Mouse (Mus musculus): ENCODE results near the gene Tet2.

The Tet2 gene

DNA sequence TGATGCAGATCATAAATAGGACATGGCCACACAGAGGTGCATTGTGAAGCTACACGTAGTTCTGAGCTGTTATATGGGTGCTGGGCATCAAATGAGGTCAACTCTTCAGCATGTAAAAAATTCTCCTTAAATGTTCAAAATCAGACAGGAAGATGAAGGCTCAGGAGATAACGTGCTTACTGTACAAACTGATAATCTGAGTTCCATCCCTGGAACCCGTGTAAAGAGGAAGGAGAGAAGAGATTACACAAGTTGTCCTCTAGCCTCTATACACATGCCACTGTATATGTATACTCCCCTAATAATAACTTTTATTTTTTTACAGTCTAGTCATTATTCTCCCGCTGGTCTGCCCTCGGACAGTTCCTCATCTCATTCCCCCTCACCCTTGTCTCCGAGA, 21.7 kb downstream of the Tet2 start:
- in situ Hi-C loops (cut with MboI; ENCODE audit: low sequenced_read_pairs) = no loop called here

DNA sequence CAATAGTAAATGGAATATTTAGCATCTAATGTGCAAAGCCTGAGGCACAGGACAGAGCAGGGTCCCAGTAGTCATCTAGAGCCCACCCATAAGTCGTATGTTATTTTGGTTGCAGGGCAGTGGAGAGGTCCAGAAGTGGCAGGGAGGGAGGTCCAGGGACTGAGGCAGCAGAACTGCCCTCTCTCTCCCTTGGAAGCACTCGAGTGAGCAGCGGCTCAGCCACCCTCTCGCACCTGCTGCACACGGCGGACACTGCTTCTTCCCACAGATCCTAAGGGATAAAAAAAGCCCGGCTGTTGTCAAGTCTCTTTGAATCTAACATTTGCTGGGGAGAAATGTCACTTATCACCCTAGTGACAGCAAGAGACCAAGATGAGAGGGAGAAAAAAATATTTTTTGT, 22.6 kb downstream of the Tet2 start:
- in situ Hi-C loops (cut with MboI; ENCODE audit: low sequenced_read_pairs) = no loop called here

DNA sequence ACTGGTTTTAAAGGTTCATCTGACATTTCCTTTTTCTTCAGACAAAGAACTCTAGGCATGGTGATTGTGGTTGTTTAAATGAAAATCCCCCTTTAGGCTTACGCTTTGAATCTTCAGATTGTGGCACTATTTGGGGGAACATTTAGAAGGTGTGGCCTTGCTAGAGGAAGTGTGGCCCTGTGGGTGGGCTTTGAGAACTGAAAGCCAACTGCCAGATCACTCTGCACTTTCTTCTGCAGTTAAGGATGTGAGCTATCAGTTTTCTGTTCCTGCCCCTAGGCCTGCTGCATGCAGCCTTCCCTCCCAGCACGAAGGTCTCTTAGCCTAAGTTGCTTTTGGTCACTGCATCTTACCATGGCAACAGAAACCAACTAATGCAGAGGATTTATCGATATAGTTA, 26.1 kb downstream of the Tet2 start:
- in situ Hi-C loops (cut with MboI; ENCODE audit: low sequenced_read_pairs) = no loop called here

DNA sequence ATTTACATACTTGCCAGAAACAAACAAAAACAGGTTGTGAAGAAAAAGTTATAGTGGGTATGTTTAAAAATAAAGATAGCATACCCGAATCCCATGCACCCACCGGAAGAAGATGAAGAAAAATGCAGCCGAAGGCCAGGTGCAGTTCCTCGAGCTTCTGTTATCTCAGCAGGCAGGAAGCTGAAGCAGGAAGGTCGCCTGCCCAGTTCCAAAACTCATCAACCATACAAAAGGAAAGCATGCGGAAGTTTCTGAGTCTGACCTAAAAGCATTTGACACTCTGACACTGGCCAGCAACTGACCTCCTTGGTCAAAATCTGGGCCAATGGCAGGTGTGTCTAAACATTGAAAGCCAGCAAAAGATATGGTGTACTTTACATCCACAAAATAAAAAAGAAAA, 26.8 kb downstream of the Tet2 start:
- in situ Hi-C loops (cut with MboI; ENCODE audit: low sequenced_read_pairs) = no loop called here

DNA sequence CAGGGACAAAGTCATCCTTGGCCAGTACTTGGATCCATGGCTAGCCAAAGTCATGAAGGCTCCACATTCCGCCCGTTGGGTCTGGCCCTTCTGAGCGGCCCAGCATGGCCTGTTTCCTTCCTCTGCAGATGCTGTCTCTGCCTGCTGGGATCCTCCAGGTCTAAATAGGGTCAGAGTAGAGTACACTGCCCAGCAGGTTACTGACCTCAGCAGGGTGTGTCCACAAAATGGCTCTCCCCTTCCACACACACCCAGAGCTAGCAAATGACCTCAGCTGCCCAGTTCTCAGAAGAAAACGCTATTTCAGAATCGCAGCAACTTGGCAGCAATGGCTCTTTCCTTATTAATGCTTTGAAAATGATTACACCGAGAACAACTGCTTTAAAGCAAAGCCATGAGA, 27.5 kb downstream of the Tet2 start:
- in situ Hi-C loops (cut with MboI; ENCODE audit: low sequenced_read_pairs) = no loop called here

DNA sequence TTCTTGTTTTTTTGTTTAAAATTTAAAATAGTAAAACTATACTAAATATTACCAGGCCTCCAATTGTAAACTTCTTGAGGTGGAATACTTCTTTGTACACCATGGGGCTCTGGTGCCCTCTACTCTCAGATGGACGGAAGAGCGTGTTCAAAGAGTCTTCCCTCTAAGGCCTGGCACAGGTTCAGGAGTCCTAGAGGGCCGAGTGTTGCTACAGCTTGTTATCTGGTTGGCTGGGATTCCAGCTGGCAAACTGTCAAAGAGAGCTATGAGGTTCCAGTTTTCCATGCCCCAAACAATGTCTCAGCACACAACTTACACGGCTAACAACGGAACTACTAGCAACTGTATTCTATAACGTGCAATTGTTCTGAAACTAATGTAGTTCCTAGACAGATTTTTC, 28.8 kb downstream of the Tet2 start:
- in situ Hi-C loops (cut with MboI; ENCODE audit: low sequenced_read_pairs) = no loop called here

DNA sequence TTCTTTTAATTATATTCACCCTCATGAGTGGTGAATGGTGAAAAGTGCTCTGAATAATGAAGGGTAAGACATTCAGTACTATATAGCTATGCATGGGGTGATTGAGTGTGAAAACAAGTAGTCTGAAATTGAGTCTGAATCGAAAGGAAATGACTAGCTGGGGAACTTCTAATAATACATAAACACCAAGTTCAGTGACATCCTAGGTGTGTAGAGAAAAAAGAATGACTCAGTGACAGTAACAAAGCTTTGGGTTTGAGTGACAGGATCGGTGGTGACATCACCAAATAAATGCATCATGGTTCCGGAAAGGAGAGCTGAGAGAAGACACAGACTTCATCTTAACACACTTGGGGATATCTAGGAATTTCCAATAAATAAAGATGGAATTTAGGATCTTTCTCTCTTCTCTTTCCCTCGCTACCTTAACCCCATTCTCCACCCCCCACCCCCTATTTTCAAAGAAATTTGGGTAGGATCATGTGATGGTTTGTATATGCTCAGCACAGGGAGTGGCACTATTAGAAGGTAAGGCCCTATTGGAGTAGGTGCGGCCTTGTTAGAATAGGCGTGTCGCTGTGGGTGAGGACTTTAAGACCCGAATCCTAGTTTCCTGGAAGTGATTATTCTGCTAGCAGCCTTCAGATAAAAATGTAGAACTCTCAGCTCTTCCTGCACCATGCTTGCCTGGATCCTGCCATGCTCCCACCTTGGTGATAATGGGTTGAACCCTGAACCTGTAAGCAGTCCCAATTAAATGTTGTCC, 29.6 kb downstream of the Tet2 start:
- in situ Hi-C loops (cut with MboI; ENCODE audit: low sequenced_read_pairs) = no loop called here

DNA sequence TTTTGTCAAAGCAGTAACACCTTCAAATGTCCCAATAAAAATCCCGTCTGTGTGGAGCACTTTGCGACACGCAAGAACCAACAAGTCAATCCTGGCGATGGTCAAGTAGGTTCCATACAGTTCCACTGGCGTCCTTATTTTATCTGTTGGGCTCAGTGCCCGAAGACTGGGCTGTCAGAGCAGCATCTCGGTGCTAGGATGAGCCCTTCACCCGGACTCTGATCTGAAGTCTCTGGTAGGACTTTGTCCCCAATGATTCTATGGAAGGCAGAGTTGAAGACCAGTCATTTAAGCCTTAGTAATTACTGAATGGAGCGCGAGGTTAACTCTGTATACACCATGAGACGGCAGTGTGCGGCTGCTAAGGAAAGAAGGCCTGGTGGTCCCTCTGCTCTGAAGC, 30.6 kb downstream of the Tet2 start:
- in situ Hi-C loops (cut with MboI; ENCODE audit: low sequenced_read_pairs) = no loop called here

DNA sequence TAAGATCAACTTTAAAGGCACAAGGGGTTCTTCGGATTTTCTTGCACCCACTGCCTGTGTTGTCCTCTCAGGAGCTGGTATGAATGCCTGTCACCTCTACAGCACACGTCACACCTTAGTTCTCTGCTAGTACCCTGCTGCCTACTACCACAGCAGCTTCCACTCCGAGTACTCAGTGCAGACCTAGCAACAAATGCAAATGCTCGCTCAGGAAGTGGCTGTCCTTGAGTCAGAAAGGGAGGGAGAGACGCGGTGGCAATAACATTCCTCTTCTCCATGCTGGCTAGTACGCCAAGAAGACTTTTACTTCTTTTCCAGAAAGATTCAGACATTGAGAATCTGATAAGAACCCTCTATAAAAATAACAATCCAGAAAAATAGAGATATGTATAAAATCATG, 31.5 kb downstream of the Tet2 start:
- in situ Hi-C loops (cut with MboI; ENCODE audit: low sequenced_read_pairs) = no loop called here

DNA sequence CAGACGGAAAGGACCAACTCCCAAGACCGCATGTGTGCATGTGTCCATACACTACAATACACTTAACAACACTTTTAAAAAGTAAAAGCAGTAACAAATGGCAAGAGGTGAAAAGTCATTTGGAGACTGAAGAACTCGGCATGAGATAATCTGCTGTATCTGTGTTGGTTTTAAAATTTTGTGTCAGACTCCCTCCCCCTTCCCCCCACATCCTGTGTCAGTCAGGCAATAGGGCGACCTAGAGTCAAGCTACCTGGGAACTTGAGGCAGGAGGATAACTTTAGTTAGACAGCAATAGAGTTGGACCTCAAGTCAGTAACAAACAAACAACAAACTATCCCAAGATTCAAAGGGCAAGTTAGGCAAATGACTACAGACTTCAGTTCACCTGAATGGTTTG, 34.6 kb downstream of the Tet2 start:
- in situ Hi-C loops (cut with MboI; ENCODE audit: low sequenced_read_pairs) = no loop called here

DNA sequence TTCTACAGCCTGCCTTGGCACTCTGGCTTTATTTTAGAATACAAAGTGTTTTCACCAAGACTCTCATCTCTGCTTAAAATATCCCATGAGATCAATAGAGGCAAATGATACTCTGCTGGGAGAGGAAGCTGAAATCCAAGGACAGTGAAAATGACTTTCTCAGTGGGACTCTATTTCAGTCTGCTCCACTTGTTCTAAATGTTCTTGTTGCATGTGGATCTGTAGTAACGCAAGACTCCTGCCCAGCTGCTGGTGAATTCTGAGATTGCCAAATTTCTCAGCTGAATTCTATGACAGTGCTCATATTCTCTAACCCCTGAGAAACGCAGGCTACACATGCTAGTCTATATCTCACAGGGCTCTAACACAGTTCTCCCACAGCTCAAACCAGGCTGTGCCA, 35.1 kb downstream of the Tet2 start:
- in situ Hi-C loops (cut with MboI; ENCODE audit: low sequenced_read_pairs) = no loop called here

DNA sequence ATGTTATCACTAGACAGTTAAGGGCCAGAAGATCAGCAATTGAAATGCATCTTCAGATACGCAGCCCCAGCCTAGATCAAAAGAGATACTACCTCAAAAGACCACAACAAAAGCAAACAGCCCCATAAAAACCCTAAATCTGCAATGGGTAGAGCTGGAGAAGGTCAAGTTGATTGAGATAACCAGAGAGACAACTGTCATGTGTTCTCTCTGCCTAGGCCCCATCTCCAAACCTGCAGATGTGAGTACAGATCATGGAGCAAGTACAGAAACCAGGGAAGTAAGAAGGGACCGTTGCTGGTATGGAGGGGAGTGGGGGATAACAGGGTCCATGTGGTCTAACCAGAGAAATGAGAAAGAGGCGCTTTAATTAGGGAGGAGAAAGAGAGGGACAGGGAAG, 36.1 kb downstream of the Tet2 start:
- in situ Hi-C loops (cut with MboI; ENCODE audit: low sequenced_read_pairs) = no loop called here

DNA sequence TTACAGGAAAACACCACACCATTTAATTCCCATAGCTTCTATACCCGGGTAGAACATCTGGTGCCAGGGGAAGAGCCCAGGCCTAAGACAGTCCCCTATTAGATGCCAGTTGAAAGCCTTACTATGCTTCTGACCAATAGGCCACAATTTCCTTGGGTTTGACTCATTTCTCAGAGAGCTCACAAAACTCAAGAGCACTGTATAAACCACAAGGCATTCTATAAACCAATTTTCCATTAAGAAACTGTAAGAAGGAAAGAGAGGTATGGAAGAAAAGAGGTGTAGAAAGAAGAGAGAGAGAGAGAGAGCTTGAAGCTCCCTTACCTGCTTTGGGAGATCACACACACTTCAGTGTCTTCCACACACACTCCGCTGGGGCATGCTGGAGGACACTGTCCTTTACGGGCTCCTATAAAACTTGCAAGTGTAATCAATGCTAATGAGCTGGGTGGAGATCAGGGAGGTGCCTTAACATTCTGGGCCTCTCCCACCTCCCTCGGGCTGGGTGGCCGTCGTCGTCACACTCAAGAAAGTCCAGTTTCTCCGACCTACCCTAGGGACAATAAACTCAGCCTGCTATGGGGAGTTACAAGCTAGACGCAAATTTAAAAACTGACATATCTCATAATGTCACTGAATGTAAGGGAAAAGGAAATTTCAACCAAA, 38.5 kb downstream of the Tet2 start:
- in situ Hi-C loops (cut with MboI; ENCODE audit: low sequenced_read_pairs) = no loop called here

DNA sequence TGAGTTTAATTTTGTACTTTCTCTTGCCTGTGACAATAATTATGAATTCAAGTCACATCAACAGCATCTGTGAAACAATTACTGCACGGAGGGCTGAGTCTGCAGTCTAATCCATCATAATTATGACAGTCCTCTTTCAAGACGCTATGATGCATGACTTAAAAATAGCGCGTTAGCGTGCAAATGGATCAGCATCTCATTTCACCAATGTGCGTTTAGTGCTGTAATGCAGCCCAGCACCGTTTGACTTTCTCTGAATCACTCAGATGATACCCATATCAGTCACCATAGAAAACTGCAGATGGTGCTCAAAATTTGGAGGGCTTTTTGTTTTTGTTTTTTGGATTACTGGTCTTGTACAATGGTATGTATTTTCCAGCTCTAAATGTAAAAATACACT, 48.0 kb downstream of the Tet2 start:
- in situ Hi-C loops (cut with MboI; ENCODE audit: low sequenced_read_pairs) = no loop called here

DNA sequence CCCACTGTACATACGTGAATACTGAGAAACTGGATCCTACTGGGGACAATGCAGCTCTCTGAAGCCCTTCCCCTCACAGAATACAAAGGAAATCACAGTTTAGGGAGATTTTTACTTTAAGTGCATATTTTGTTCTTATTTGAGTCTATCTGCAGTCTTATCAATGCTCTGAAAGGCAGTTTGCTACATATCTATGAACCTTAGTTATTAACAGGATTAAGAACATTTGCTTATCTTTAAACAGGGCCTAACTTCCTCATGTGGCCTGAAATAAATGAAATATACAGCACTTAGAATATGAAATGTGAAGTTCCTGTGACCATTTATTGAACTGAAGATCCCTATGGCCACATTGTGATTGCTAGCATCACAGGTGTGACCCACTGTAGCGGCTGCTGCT, 53.6 kb downstream of the Tet2 start:
- in situ Hi-C loops (cut with MboI; ENCODE audit: low sequenced_read_pairs) = no loop called here

DNA sequence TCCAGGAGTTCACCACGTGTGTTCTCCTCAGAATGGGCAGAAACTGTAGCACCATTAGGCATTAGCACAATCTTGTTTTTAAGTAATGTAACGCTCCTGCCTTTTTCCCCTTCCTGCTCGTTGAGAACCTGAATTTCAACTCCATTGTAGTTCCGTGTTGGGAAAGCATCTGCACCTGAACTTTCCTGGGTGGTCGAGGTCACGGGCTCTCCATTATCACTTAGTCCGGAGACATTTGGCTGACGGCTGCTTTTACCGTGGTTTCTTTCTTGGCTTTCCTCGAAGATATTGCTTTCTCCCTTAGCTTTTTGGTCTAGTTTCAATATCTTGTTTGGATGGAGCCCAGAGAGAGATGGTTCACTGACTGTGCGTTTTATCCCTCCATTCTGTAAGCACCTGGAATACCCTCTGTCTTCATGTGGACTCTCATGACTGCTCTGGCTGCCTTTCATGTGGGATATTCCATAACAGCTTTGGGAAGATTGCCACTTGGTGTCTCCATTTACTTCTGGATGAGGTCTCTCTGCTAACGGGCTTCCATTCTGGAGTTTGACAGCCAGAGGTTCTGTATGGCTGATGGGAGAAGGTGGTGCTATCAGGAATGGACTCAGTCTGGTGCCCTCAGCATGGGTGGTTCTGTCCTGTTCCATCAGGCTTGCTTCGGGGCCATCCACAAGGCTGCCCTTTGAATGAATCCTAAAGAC, 56.8 kb downstream of the Tet2 start:
- in situ Hi-C loops (cut with MboI; ENCODE audit: low sequenced_read_pairs) = no loop called here

DNA sequence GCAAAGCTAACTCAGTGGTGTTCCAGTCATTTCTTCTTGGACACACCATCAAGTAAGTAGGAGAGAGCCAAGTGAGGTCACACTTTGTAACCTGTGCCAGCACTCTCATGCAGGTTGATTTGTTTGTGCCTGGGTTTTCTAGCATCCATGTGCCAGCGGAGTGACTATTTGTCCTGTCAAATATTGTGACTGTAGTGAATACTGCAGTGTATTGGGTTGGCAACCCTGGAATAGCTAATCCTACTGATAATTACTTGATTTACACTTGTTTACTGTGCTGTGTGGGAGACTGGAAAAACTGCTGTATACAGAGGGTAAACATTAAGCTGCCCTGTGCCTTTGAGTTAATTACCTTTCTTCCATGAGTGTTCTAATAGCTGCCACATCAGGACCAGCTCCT, 62.1 kb downstream of the Tet2 start:
- in situ Hi-C loops (cut with MboI; ENCODE audit: low sequenced_read_pairs) = no loop called here

DNA sequence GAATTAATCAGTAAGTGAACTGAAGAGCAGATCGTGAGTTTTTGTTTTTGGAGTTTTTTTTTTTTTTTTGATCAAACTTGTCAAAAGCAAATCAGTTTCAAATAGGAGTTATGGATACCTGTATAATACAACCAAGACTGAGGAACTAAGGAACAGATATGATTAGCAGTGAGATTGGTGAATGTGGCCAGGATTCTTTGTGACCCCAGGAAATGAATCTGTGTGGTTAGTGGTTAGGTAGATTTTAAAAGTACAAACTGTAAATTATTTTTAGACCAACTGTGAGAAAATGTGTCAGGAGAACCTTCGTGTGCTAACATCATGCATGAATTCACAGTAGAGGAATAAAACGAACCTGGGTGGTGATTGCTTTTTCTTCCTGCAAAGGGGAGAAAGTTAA, 66.0 kb downstream of the Tet2 start:
- in situ Hi-C loops (cut with MboI; ENCODE audit: low sequenced_read_pairs) = no loop called here

DNA sequence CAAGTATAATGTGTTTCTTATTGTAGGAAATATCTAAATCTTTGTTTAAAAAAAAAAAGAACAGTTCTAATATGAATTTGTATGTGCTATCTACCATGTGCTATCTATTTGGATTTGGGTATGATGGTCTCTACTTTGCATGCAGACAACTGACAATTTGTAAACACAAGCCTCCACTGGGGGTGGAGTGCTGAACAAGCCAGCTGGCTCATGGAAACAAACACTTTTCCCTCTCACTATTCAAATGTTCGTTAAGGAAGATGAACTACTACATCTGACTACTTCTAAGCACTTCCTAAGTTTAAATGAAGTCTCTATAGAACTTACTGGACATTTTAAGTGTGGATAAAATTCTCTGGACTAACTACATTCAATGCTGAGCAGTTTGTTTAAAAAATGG, 71.2 kb downstream of the Tet2 start:
- in situ Hi-C loops (cut with MboI; ENCODE audit: low sequenced_read_pairs) = no loop called here

DNA sequence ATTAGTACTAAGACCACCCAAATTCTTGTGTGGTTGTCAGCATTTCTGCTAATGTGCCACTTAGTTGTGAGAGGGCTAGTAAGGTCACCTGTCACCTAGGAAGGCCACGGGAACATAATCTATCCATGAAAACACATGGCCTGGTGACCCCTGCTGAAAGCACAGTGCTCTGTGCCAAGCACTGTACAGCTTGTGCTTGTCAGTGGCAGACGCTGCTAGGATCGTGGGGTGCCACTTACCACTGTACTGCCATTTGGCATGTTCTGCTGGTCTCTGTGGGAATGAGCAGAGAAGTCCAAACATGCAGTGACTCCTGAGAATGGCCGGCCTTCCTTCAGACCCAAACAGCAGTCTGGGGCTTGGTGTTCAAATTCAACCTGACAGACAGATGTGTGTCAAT, 73.8 kb downstream of the Tet2 start:
- in situ Hi-C loops (cut with MboI; ENCODE audit: low sequenced_read_pairs) = no loop called here

DNA sequence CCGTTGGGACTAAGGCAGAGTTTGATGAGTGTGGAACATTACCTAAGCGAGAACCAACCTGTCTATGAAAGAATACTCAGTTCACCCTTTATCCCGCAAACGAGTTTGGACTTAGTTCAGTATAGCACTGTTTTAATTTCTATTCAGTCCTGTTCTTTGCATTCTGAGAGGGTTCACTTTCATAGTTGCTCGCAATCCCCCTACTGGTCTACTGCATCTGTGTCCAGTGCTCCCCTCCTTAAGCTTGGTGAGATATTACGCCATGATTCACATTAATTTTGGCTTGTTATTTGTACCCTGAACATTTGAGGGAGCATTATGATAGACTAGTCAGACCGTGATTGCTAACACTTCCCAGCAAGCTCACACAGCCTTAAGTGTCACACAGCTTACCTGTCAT, 76.1 kb downstream of the Tet2 start:
- in situ Hi-C loops (cut with MboI; ENCODE audit: low sequenced_read_pairs) = no loop called here

DNA sequence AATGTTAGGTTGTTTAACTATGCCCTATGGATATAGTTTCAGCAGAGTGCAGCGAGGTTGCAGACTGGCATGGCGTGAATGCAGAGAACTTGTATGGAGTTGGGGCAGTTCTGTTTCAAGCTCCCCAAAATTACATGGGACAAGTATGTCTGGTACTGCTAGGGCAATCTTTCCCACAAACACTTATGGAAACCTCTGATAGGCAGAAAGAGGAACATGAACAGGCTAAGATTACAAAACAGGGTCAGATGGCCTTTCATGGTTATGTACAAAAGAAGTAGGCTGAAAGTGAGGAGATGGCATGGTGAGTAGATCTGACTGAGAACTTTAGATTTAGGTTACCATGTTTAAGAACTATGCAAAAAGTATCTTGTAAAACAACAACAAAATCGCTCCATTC, 81.7 kb downstream of the Tet2 start:
- in situ Hi-C loops (cut with MboI; ENCODE audit: low sequenced_read_pairs) = no loop called here
